In the genomic region with DNA sequence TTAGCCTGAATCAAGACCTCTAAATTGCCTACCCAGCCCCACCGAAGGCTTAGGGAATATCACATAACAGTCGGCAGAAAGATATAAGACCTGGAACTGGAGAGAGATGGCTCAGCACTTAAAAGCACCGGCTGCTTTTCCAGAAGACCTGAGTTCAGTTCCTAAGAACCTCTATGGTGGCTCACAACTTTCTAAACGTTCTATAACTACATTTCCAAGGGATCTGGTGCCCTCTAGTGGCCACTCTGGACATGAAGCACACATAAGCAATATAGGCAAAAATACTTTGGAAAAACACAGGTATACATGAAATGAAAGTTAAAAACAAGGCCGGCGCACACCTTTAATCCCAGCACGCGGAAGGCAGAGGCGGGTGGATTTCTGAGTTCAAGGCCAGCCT, we compare ENCODE assay signal across 8 mouse cellular contexts. TPM values are rescaled to one million over a fixed set of nuclear protein-coding genes. Genes with fewer than 3 reads are reported as not detected.
DNase-seq lines count a peak whose midpoint lies in the region; ATAC-seq lines count a peak whose summit lies in the region.

No protein-coding gene starts in this region.

- H3K4me1 ChIP-seq in forebrain, embryonic 15.5 days: no peaks in the 10 kb centered on the region

- H3K4me3 ChIP-seq in forebrain, embryonic 15.5 days: no peak overlapping the region

- intact Hi-C loops in heart, postnatal 14 days (cut with DNase I): loop anchor here (2.0 to 5.0 kb wide), 3 partner anchors 130 to 218 kb away; no protein-coding TSS in a partner anchor

- H3K9me3 ChIP-seq in forebrain, embryonic 15.5 days: no peaks in the 10 kb centered on the region

- no peaks in the 10 kb centered on the region for H3K27me3 ChIP-seq in forebrain, embryonic 15.5 days

- H3K27ac ChIP-seq in forebrain, embryonic 15.5 days (replicated peaks): no peak overlapping the region

- DNase-seq in Muller cell, postnatal 12 days (ENCODE audit: inconsistent ontology term): peak; percentile 73
- peak; percentile 49 to 66 for DNase-seq in cerebellum, adult 18-20 months
- peak; percentile 69 to 86 for DNase-seq in heart, postnatal 14 days
- peak; percentile 43 to 88 for DNase-seq in layer of hippocampus, adult 18-20 months (ENCODE audit: low spot score in 2 of 2)
- peak; percentile 59 to 79 for DNase-seq in lung, adult 18-20 months
- DNase-seq in ovary, postnatal 14 days (ENCODE audit: low spot score): peak; percentile 64
- DNase-seq in thymus, postnatal 10 days (ENCODE audit: low spot score in 2 of 2): peak; percentile 44 to 80

- peak; percentile 63 for ATAC-seq in forebrain, embryonic 15.5 days (replicated peaks)

- WGBS in forebrain, embryonic 15.5 days: 13% methylated on average over 9 of the region's 9 CpGs

- H3K36me3 ChIP-seq in forebrain, embryonic 15.5 days: no peaks in the 10 kb centered on the region

- no peak overlapping the region for H3K9ac ChIP-seq in forebrain, embryonic 15.5 days (replicated peaks)

- no peak overlapping the region for H3K4me2 ChIP-seq in forebrain, embryonic 15.5 days (replicated peaks)

RNA-seq across cellular contexts. Expression of gene Spink2, which starts 5.9 kb away (rescaled TPM):
- 0.48 and 0.64 TPM in 2 replicates for polyA plus RNA-seq in forebrain, embryonic 15.5 days (2015; fragmentation: Nextera tagmentation; extraction: Ambion mirVana)
- total RNA-seq in heart, postnatal 14 days (2021): under 1 TPM in 1 of 2 experiments, not detected in 1; 0.37 TPM
- total RNA-seq in layer of hippocampus, adult 18-20 months (2021): not detected

RNA-seq across cellular contexts. Expression of gene Rest, which starts 48.1 kb away (rescaled TPM):
- polyA plus RNA-seq in forebrain, embryonic 15.5 days (2015; fragmentation: Nextera tagmentation; extraction: Ambion mirVana): 8.4 and 8.5 TPM in 2 replicates
- 10 to 100 TPM; 17.4 to 18.1 TPM for total RNA-seq in heart, postnatal 14 days (2021)
- total RNA-seq in layer of hippocampus, adult 18-20 months (2021): 1 to 10 TPM; 4.3 to 4.4 TPM
